Mouse (Mus musculus) MEL (cell line): ENCODE results near the gene Mad2l2. TPM values are rescaled to one million over a fixed set of nuclear protein-coding genes. Genes with fewer than 3 reads are reported as not detected.
A peak's percentile ranks its signal among the peaks of the same experiment; 100 is the strongest.

Experiments
- DNase-seq: peaks from one replicate; pipeline ENCODE4 v3.0.0; 2011; ENCODE audit warnings: low read depth, low spot score
- H3K27ac ChIP-seq: 2 replicates; pipeline ENCODE4 v1.5.1; 2012; ENCODE audit warnings: low read depth, mild to moderate bottlenecking, control low read depth, low read length, moderate library complexity; ENCODE audit not compliant: control insufficient read depth
- H3K27me3 ChIP-seq, 2 experiments: fragments of 150-350 bp in 1 of 2; sonication (generic) in 1 of 2; 2 replicates each; pipeline ENCODE4 v1.6.1; 2012; ENCODE audit warnings: low read length in 2 of 2, mild to moderate bottlenecking in 2 of 2, improper control_type of control experiment in 1 of 2, moderate library complexity in 1 of 2; ENCODE audit not compliant: insufficient read depth in 2 of 2, control insufficient read depth in 1 of 2
- H3K36me3 ChIP-seq, 2 experiments: 2 replicates each; pipeline ENCODE4 v1.6.1; 2012 to 2014; ENCODE audit warnings: low read length in 2 of 2, improper control_type of control experiment in 1 of 2, inconsistent platforms in 1 of 2, mild to moderate bottlenecking in 1 of 2; ENCODE audit not compliant: insufficient read depth in 2 of 2, control insufficient read depth in 1 of 2
- H3K4me1 ChIP-seq, 2 experiments: fragments of 150-350 bp in 1 of 2; sonication (generic) in 1 of 2; 2 replicates each; pipeline ENCODE4 v1.6.1; 2012; ENCODE audit warnings: low read length in 2 of 2, improper control_type of control experiment in 1 of 2, mild to moderate bottlenecking in 1 of 2; ENCODE audit not compliant: insufficient read depth in 2 of 2, control insufficient read depth in 1 of 2
- H3K4me3 ChIP-seq, 2 experiments: fragments of 150-350 bp in 1 of 2; sonication (generic) in 1 of 2; 2 replicates each; pipeline ENCODE4 v1.5.1; 2012; ENCODE audit warnings: low read depth in 2 of 2, low read length in 2 of 2, mild to moderate bottlenecking in 2 of 2, moderate library complexity in 2 of 2, control low read depth in 1 of 2, improper control_type of control experiment in 1 of 2; ENCODE audit not compliant: control insufficient read depth in 1 of 2, insufficient read depth in 1 of 2
- H3K79me2 ChIP-seq: 2 replicates; pipeline ENCODE4 v1.6.1; 2012; ENCODE audit warnings: mild to moderate bottlenecking, low read length, moderate library complexity; ENCODE audit not compliant: control insufficient read depth, poor library complexity, insufficient read depth
- H3K9ac ChIP-seq: 2 replicates; pipeline ENCODE4 v1.6.1; 2012; ENCODE audit warnings: low read depth, mild to moderate bottlenecking, control low read depth, low read length, moderate library complexity; ENCODE audit not compliant: control insufficient read depth, poor library complexity, severe bottlenecking
- H3K9me3 ChIP-seq: fragments of 150-350 bp; sonication (generic); replicated peaks from 2 replicates; pipeline ENCODE4 v1.6.1; 2012; ENCODE audit warnings: mild to moderate bottlenecking, low read length, improper control_type of control experiment, moderate library complexity; ENCODE audit not compliant: insufficient read depth
- BHLHE40 ChIP-seq: IDR thresholded peaks from 2 replicates; pipeline ENCODE4 v1.6.1; 2012; ENCODE audit warnings: low read depth, mild to moderate bottlenecking, inconsistent platforms, low read length, improper control_type of control experiment, borderline replicate concordance
- CHD1 ChIP-seq: IDR thresholded peaks from 2 replicates; pipeline ENCODE4 v1.6.1; 2012; ENCODE audit warnings: low read depth, mild to moderate bottlenecking, inconsistent platforms, low read length, improper control_type of control experiment
- CTCF ChIP-seq, 3 experiments: IDR thresholded peaks in 2 of 3; conservative IDR thresholded peaks in 1 of 3; 2 replicates each; pipeline ENCODE4 v1.5.1; 2011 to 2012; ENCODE audit warnings: low read length in 3 of 3, low read depth in 2 of 3, mild to moderate bottlenecking in 2 of 3, improper control_type of control experiment in 1 of 3, inconsistent platforms in 1 of 3, mixed read lengths in 1 of 3, moderate library complexity in 1 of 3; ENCODE audit not compliant: control insufficient read depth in 1 of 3, insufficient read depth in 1 of 3, poor library complexity in 1 of 3, severe bottlenecking in 1 of 3
- E2F4 ChIP-seq: IDR thresholded peaks from 2 replicates; pipeline ENCODE4 v1.6.1; 2011; ENCODE audit warnings: low read depth, low read length, improper control_type of control experiment, borderline replicate concordance
- ELF1 ChIP-seq: IDR thresholded peaks from 2 replicates; pipeline ENCODE4 v1.6.1; 2014; ENCODE audit warnings: low read depth, mild to moderate bottlenecking, inconsistent platforms, low read length, improper control_type of control experiment, moderate library complexity
- EP300 ChIP-seq, 2 experiments: IDR thresholded peaks; 2 replicates each; pipeline ENCODE4 v1.6.1; 2011; ENCODE audit warnings: improper control_type of control experiment in 2 of 2, low read length in 2 of 2, low read depth in 1 of 2, mild to moderate bottlenecking in 1 of 2
- JUND ChIP-seq: IDR thresholded peaks from 2 replicates; pipeline ENCODE4 v1.6.1; 2011; ENCODE audit warnings: low read depth, mild to moderate bottlenecking, improper control_type of control experiment, low read length
- MAX ChIP-seq: IDR thresholded peaks from 2 replicates; pipeline ENCODE4 v1.6.1; 2011; ENCODE audit warnings: low read length, improper control_type of control experiment
- MXI1 ChIP-seq: IDR thresholded peaks from 2 replicates; pipeline ENCODE4 v1.6.1; 2011; ENCODE audit warnings: mild to moderate bottlenecking, low read depth, low read length, improper control_type of control experiment
- NELFE ChIP-seq: IDR thresholded peaks from 2 replicates; pipeline ENCODE4 v1.6.1; 2011; ENCODE audit warnings: low read depth, low read length, improper control_type of control experiment
- POLR2AphosphoS2 ChIP-seq: IDR thresholded peaks from 2 replicates; pipeline ENCODE4 v1.6.1; 2011; ENCODE audit warnings: low read length, improper control_type of control experiment
- POLR2AphosphoS5 ChIP-seq: IDR thresholded peaks from 2 replicates; pipeline ENCODE4 v1.6.1; 2012; ENCODE audit warnings: low read depth, borderline replicate concordance, mild to moderate bottlenecking, inconsistent platforms, low read length, moderate library complexity, mixed read lengths
- RAD21 ChIP-seq: IDR thresholded peaks from 2 replicates; pipeline ENCODE4 v1.6.1; 2011; ENCODE audit warnings: mild to moderate bottlenecking, low read depth, low read length, improper control_type of control experiment
- RCOR1 ChIP-seq: IDR thresholded peaks from 2 replicates; pipeline ENCODE4 v1.6.1; 2012; ENCODE audit warnings: low read depth, mild to moderate bottlenecking, inconsistent platforms, low read length, improper control_type of control experiment
- SIN3A ChIP-seq: IDR thresholded peaks from 2 replicates; pipeline ENCODE4 v1.6.1; 2012; ENCODE audit warnings: low read length, improper control_type of control experiment, inconsistent platforms
- SMC3 ChIP-seq: IDR thresholded peaks from 2 replicates; pipeline ENCODE4 v1.6.1; 2011; ENCODE audit warnings: low read depth, low read length, improper control_type of control experiment
- TAL1 ChIP-seq: IDR thresholded peaks from 2 replicates; pipeline ENCODE4 v1.6.1; 2012; ENCODE audit warnings: mild to moderate bottlenecking, inconsistent platforms, low read length, moderate library complexity, mixed read lengths
- TCF12 ChIP-seq: IDR thresholded peaks from 2 replicates; pipeline ENCODE4 v1.6.1; 2014; ENCODE audit warnings: low read depth, mild to moderate bottlenecking, inconsistent platforms, low read length, improper control_type of control experiment, moderate library complexity
- UBTF ChIP-seq: IDR thresholded peaks from 2 replicates; pipeline ENCODE4 v1.6.1; 2012; ENCODE audit warnings: low read depth, mild to moderate bottlenecking, inconsistent platforms, low read length, improper control_type of control experiment, moderate library complexity, borderline replicate concordance; ENCODE audit not compliant: insufficient read depth
- ZC3H11A ChIP-seq: IDR thresholded peaks from 2 replicates; pipeline ENCODE4 v1.6.1; 2012; ENCODE audit warnings: low read depth, mild to moderate bottlenecking, inconsistent platforms, low read length, improper control_type of control experiment
- ZMIZ1 ChIP-seq: IDR thresholded peaks from 2 replicates; pipeline ENCODE4 v1.6.1; 2012; ENCODE audit warnings: low read depth, mild to moderate bottlenecking, inconsistent platforms, low read length, improper control_type of control experiment, moderate library complexity
- ZNF384 ChIP-seq: IDR thresholded peaks from 2 replicates; pipeline ENCODE4 v1.6.1; 2012; ENCODE audit warnings: low read depth, mild to moderate bottlenecking, inconsistent platforms, low read length, improper control_type of control experiment
- polyA plus RNA-seq, 2 experiments: library from polyadenylated mRNA; stranded (reverse) in 1 of 2; unstranded in 1 of 2; fragments of >175 nt in 1 of 2; fragments of >200 nt in 1 of 2; gene quantifications; 2 replicates each; pipeline versions ENCODE4 v1.2.1 to v1.2.4; 2012; ENCODE audit warnings: low replicate concordance in 2 of 2, low read depth in 1 of 2; ENCODE audit not compliant: insufficient read length in 2 of 2, insufficient read depth in 1 of 2, missing spikeins in 1 of 2
- total RNA-seq: library from RNA; depleted of rRNA; stranded (reverse); fragments of 300-350 nt; gene quantifications from 2 replicates; pipeline ENCODE4 v1.2.3, GENCODE M21; 2012

Gene Mad2l2
- total and polyA plus RNA-seq, 3 experiments = 28.6 to 44.8 TPM; not detected in 1

DNA sequence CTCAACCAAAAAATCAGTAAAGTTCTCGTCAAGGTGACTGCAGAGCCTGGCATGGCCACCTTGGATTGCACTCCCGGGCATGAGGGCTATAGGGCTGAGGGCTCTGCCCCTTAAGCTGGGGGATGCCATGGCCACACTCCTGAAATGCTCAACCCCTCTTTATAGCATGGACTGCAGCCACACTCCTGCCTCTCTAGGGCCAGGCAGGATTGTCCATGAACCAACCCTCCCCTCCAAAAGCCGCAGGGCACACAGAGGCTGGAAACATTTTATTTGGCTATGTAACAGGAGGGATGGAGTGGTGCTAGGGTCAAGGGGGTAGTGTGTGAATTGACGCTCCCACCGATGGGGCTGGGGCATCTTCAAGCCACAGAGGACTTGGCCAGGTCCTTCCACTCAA lies 22.4 kb downstream of the Mad2l2 start:
- no peaks in the 10 kb centered on the region for H3K9me3 ChIP-seq
- H3K27ac ChIP-seq = no peak overlapping the region
- no peaks in the 10 kb centered on the region for H3K27me3 ChIP-seq
- H3K36me3 ChIP-seq = no peaks in the 10 kb centered on the region; a peak in 1 of 4 replicates
- no peak overlapping the region for H3K9ac ChIP-seq
- TF ChIP-seq JUND (no peak), TCF12 (no peak), SMC3 (no peak), CHD1 (no peak), POLR2AphosphoS5 (no peak), ELF1 (no peak), CTCF (IDR thresholded peaks at IDR 0.05 in 2 of 3, conservative IDR thresholded peaks at IDR 0.05 in 1 of 3; ENCODE audit: control insufficient read depth in 1 of 3, insufficient read depth in 1 of 3, low read depth in 2 of 3, low read length in 3 of 3, poor library complexity in 1 of 3, severe bottlenecking in 1 of 3) (no peak), E2F4 (no peak), ZNF384 (no peak), MAX (no peak), RCOR1 (no peak)
- H3K4me3 ChIP-seq = no peak overlapping the region
- peaks cover 0 to 5% of the 10 kb centered on the region in 2 experiments; a peak in 1 of 4 replicates for H3K4me1 ChIP-seq
- H3K79me2 ChIP-seq = no peaks in the 10 kb centered on the region; the same call in 1 of the 2 replicates
- no peak for DNase-seq

DNA sequence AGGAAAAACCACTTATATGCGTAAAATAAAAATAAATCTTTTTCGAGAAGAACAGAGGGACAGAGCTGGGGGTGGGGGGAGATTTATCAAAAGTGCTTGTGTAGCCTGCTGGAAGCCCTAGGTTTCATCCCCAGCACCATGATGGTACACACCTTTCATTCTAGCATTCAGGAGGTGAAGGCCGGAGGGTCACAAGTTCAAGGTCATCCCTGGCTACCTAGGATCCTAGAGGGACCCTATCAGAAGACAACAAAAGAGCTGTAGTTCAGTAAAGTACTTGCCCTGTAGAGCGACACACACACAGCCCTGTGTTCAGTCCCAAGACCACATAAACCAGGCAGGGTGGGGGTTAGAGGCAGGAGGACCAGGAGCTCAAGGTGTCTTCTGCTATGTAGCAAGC lies 23.8 kb downstream of the Mad2l2 start:
- Histone ChIP-seq H3K9ac (no peak overlapping the region), H3K79me2 (no peaks in the 10 kb centered on the region; the same call in 1 of the 2 replicates), H3K9me3 (no peaks in the 10 kb centered on the region), H3K27me3 (no peaks in the 10 kb centered on the region), H3K4me1 (peaks cover 1 to 5% of the 10 kb centered on the region in 2 experiments; a peak in 2 of 4 replicates), H3K4me3 (no peak overlapping the region), H3K27ac (no peak overlapping the region), H3K36me3 (no peaks in the 10 kb centered on the region; a peak in 1 of 4 replicates)
- TF ChIP-seq UBTF (no peak), CHD1 (no peak), TCF12 (no peak)
- no peak for DNase-seq

DNA sequence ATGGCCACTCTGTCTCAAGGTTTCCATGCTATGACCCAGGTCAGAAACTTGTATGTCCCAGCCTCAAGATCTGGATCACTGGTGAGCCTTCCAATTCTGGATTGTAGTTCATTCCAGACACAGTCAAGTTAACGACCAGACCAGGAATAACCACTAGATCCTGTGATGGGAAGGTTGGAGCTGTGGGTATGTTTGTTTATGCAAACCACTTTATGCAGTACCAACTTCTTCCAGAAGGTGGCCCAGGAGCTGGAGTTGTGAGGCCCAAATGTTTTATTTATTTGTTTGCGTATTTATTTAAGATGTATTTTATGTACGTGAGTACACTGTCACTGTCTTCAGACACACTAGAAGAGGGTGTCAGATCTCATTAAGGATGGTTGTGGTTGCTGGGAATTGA lies 24.8 kb downstream of the Mad2l2 start:
- H3K36me3 ChIP-seq = no peaks in the 10 kb centered on the region; a peak in 1 of 4 replicates
- no peaks in the 10 kb centered on the region for H3K9me3 ChIP-seq
- no peaks in the 10 kb centered on the region; the same call in 1 of the 2 replicates for H3K79me2 ChIP-seq
- no peak overlapping the region for H3K27ac ChIP-seq
- TF ChIP-seq POLR2AphosphoS5 = no peak
- no peak for TF ChIP-seq TCF12
- TF ChIP-seq UBTF = no peak
- TF ChIP-seq SMC3 = peak; percentile 40
- TF ChIP-seq CTCF (IDR thresholded peaks at IDR 0.05 in 2 of 3, conservative IDR thresholded peaks at IDR 0.05 in 1 of 3; ENCODE audit: control insufficient read depth in 1 of 3, insufficient read depth in 1 of 3, low read depth in 2 of 3, low read length in 3 of 3, poor library complexity in 1 of 3, severe bottlenecking in 1 of 3) = peak; percentile 19 to 71 (median 53); a peak in 5 of 6 replicates
- TF ChIP-seq SIN3A = no peak
- no peak for TF ChIP-seq ZNF384
- TF ChIP-seq POLR2AphosphoS2 = no peak
- TF ChIP-seq ZMIZ1 = no peak
- TF ChIP-seq EP300 (IDR thresholded peaks at IDR 0.05; ENCODE audit: low read depth in 1 of 2, low read length in 2 of 2) = no peak
- no peak for TF ChIP-seq BHLHE40
- no peak for TF ChIP-seq MXI1
- TF ChIP-seq ZC3H11A = no peak
- no peak for TF ChIP-seq NELFE
- TF ChIP-seq MAX = no peak
- TF ChIP-seq RAD21 = peak; percentile 7
- TF ChIP-seq TAL1 = no peak
- TF ChIP-seq JUND = no peak
- peak; percentile 70 for DNase-seq
- H3K9ac ChIP-seq = no peak overlapping the region
- H3K4me1 ChIP-seq = peaks cover 3 to 5% of the 10 kb centered on the region in 2 experiments; a peak in 2 of 4 replicates
- H3K27me3 ChIP-seq = no peaks in the 10 kb centered on the region
- no peak overlapping the region for H3K4me3 ChIP-seq
